8 mouse cellular contexts compared by ENCODE assay signal in the genomic region with DNA sequence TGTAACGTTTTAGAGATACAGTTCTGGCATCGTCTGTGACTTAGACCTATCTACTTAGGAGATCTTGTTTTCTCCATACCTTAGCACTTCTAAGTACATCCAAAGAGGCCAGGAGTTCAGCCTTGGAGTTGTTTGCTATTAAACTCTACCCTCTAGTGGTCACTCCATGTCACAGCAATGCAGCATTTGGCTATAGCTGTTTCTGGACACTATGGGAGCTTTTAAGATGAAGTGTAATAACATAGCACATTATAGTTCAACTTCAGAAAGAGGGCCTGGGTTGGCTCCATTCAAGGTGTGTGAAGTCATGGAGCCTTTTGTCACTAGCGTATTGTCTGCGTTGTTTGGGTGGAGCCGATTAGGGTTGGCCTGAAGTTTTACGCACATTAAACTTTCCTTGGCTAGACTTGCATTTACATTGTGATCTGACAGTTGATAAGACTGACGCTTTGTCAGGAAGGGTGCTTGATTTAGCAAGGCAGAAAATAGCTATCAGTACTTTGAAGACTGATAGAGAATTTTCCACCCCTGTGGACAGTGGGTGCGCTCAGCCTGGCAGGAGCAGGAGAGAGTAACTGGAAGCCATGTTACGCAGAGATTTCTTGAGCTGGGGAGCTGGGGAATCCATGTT.
A peak's percentile ranks its signal among the peaks of the same experiment; 100 is the strongest.
DNase-seq lines count a peak whose midpoint lies in the region; ATAC-seq and TF ChIP-seq lines count a peak whose summit lies in the region.

No protein-coding gene starts in this region.

- WGBS in hindbrain, postnatal 0 days = 51% methylated on average over 9 of the region's 9 CpGs
- WGBS in hindbrain, embryonic 16.5 days = 45% methylated on average over 9 of the region's 9 CpGs
- 49% methylated on average over 9 of the region's 9 CpGs for WGBS in midbrain, postnatal 0 days

- no peak overlapping the region for H3K27ac ChIP-seq in hindbrain, postnatal 0 days
- no peak overlapping the region for H3K27ac ChIP-seq in hindbrain, embryonic 16.5 days (ENCODE audit: low read depth, low read length)
- H3K27ac ChIP-seq in midbrain, postnatal 0 days (ENCODE audit: low read depth, low read length) = no peak overlapping the region

- peak; percentile 91 for TF ChIP-seq CTCF in hindbrain, postnatal 0 days (IDR thresholded peaks at IDR 0.05; ENCODE audit: low read depth)
- peak; percentile 96 for TF ChIP-seq CTCF in midbrain, postnatal 0 days (IDR thresholded peaks at IDR 0.05)

- no peaks in the 10 kb centered on the region for H3K9me3 ChIP-seq in hindbrain, postnatal 0 days (ENCODE audit: low read length)
- no peaks in the 10 kb centered on the region for H3K9me3 ChIP-seq in hindbrain, embryonic 16.5 days (ENCODE audit: control insufficient read depth, low read length)
- no peaks in the 10 kb centered on the region for H3K9me3 ChIP-seq in midbrain, postnatal 0 days (ENCODE audit: low read length)

- no peak overlapping the region for H3K4me3 ChIP-seq in hindbrain, postnatal 0 days (ENCODE audit: low read length)
- no peak overlapping the region for H3K4me3 ChIP-seq in hindbrain, embryonic 16.5 days (ENCODE audit: low read length)
- H3K4me3 ChIP-seq in midbrain, postnatal 0 days (ENCODE audit: low read depth, low read length) = no peak overlapping the region

- peaks cover 9% of the 10 kb centered on the region for H3K4me1 ChIP-seq in hindbrain, postnatal 0 days (ENCODE audit: insufficient read depth, low read length)
- H3K4me1 ChIP-seq in hindbrain, embryonic 16.5 days (ENCODE audit: control insufficient read depth, insufficient read depth, low read depth, low read length) = peaks cover 15% of the 10 kb centered on the region
- H3K4me1 ChIP-seq in midbrain, postnatal 0 days (ENCODE audit: insufficient read depth, low read length) = peaks cover 8% of the 10 kb centered on the region

- no peak overlapping the region for H3K4me2 ChIP-seq in hindbrain, postnatal 0 days (ENCODE audit: low read depth, low read length)
- H3K4me2 ChIP-seq in hindbrain, embryonic 16.5 days (ENCODE audit: low read length) = no peak overlapping the region
- no peak overlapping the region for H3K4me2 ChIP-seq in midbrain, postnatal 0 days (ENCODE audit: low read depth, low read length, poor library complexity, severe bottlenecking)

- no peaks in the 10 kb centered on the region for H3K36me3 ChIP-seq in hindbrain, postnatal 0 days (ENCODE audit: insufficient read depth, low read length)
- H3K36me3 ChIP-seq in hindbrain, embryonic 16.5 days (ENCODE audit: control insufficient read depth, insufficient read depth, low read length) = no peaks in the 10 kb centered on the region
- H3K36me3 ChIP-seq in midbrain, postnatal 0 days (ENCODE audit: insufficient read depth, low read length) = no peaks in the 10 kb centered on the region

- no peak overlapping the region for H3K9ac ChIP-seq in hindbrain, postnatal 0 days (replicated peaks; ENCODE audit: low read length)
- H3K9ac ChIP-seq in hindbrain, embryonic 16.5 days (ENCODE audit: low read depth, low read length) = no peak overlapping the region
- H3K9ac ChIP-seq in midbrain, postnatal 0 days (replicated peaks; ENCODE audit: low read length, poor library complexity, severe bottlenecking) = no peak overlapping the region

- no peaks in the 10 kb centered on the region for H3K27me3 ChIP-seq in hindbrain, postnatal 0 days (ENCODE audit: insufficient read depth, low read length)
- H3K27me3 ChIP-seq in hindbrain, embryonic 16.5 days (replicated peaks; ENCODE audit: control insufficient read depth, insufficient read depth, low read length) = no peaks in the 10 kb centered on the region
- H3K27me3 ChIP-seq in midbrain, postnatal 0 days (ENCODE audit: insufficient read depth, low read length) = no peaks in the 10 kb centered on the region

- peak; percentile 87 for DNase-seq in hindbrain, postnatal 0 days (ENCODE audit: low spot score)
- DNase-seq in T-cell, adult 2 months (ENCODE audit: low spot score) = peak; percentile 6
- peak; percentile 85 for DNase-seq in embryo, embryonic 11 days
- peak; percentile 71 for DNase-seq in kidney, postnatal 14 days
- DNase-seq in midbrain, postnatal 0 days (ENCODE audit: low spot score) = peak; percentile 85
- no peak for DNase-seq in right cerebral cortex, postnatal 25 days

- ATAC-seq in hindbrain, postnatal 0 days = peak; percentile 24; the same call in 1 of the 2 replicates
- ATAC-seq in hindbrain, embryonic 16.5 days = no peak
- peak; percentile 80 for ATAC-seq in CD4-positive, CD25-positive, alpha-beta regulatory T cell, adult 4 months
- no peak for ATAC-seq in midbrain, postnatal 0 days (ENCODE audit: low FRiP score)

Comparison
In these comparisons a context has a peak if more than half of its experiments do, and no peak if none do; other contexts are left out.
1. ATAC-seq: peak in hindbrain, postnatal 0 days (single experiment) and CD4-positive, CD25-positive, alpha-beta regulatory T cell, adult 4 months (single experiment); none in hindbrain, embryonic 16.5 days (single experiment) and midbrain, postnatal 0 days (single experiment).